Mouse (Mus musculus): ENCODE results near the gene Fam78a. TPM values are rescaled to one million over a fixed set of nuclear protein-coding genes. Genes with fewer than 3 reads are reported as not detected.

Gene Fam78a
- total and polyA plus RNA-seq, 3 experiments = 0.07 to 0.47 (median 0.21) TPM

DNA sequence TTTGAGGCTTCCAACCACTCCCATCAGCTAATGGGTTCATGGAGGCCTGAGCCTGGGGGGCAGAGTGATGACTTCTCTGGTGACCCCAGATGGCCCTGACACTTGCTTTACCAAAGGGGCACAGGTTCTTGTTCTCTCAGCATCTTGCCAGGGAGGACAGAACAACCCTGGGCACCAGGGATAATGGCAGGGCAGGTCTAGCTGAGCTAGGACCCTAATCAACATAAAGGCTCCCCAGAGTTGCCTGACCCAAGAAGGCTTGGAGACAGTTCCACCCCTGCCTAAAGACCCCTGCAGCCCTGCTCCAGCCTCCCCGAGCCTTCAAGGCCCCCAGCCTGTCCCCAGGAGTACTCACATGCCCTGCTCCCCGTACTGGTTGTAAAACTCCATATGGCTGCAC lies 2.4 kb downstream of the Fam78a start:
- in situ Hi-C loops (cut with MboI; ENCODE audit: low pct_ligation_motif_present, low pct_unique_long_range_greater_than_20kb, low sequenced_read_pairs) (no loop called here), dilution Hi-C loops (cut with MboI; ENCODE audit: extremely low pct_ligation_motif_present, extremely low pct_unique_long_range_greater_than_20kb, low sequenced_read_pairs) (no loop called here)
- Histone ChIP-seq H3K36me3 (replicated peaks in 1 of 2; ENCODE audit: control insufficient read depth in 1 of 2, insufficient read depth in 1 of 2, low read length in 1 of 2) (no peaks in the 10 kb centered on the region), H3K79me2 (replicated peaks; ENCODE audit: control insufficient read depth, extremely low read depth, insufficient read depth, poor library complexity, severe bottlenecking) (no peaks in the 10 kb centered on the region), H3K4me1 (ENCODE audit: control insufficient read depth in 1 of 2, insufficient read depth in 2 of 2) (peaks cover 12 to 37% of the 10 kb centered on the region in 2 experiments), H3K9ac (ENCODE audit: insufficient read depth, low read depth) (no peak overlapping the region), H3K27ac (ENCODE audit: insufficient read depth, low read depth) (no peak overlapping the region), H3K9me3 (replicated peaks; ENCODE audit: low read length) (peaks cover 9% of the 10 kb centered on the region), H3K4me2 (ENCODE audit: insufficient read depth, low read depth, poor library complexity, severe bottlenecking) (no peak overlapping the region), H3K27me3 (replicated peaks) (peaks cover 26% of the 10 kb centered on the region), H3K4me3 (replicated peaks in 1 of 3; ENCODE audit: low read depth in 2 of 3, low read length in 2 of 3, poor library complexity in 1 of 3) (no peak overlapping the region)
- no peak for DNase-seq (ENCODE audit: extremely low read depth)
- no peak for TF ChIP-seq USF2 (conservative IDR thresholded peaks at IDR 0.05; ENCODE audit: low read depth, low read length)
- no peak for TF ChIP-seq PAX5 (IDR thresholded peaks at IDR 0.05; ENCODE audit: low read length)
- TF ChIP-seq MAX (IDR thresholded peaks at IDR 0.05; ENCODE audit: low read length) = no peak
- no peak for TF ChIP-seq MAFK (IDR thresholded peaks at IDR 0.05; ENCODE audit: insufficient replicate concordance, low read length)
- no peak for TF ChIP-seq RCOR1 (conservative IDR thresholded peaks at IDR 0.05; ENCODE audit: low read depth, low read length)
- no peak for TF ChIP-seq IRF4 (IDR thresholded peaks at IDR 0.05; ENCODE audit: low read depth, low read length)

DNA sequence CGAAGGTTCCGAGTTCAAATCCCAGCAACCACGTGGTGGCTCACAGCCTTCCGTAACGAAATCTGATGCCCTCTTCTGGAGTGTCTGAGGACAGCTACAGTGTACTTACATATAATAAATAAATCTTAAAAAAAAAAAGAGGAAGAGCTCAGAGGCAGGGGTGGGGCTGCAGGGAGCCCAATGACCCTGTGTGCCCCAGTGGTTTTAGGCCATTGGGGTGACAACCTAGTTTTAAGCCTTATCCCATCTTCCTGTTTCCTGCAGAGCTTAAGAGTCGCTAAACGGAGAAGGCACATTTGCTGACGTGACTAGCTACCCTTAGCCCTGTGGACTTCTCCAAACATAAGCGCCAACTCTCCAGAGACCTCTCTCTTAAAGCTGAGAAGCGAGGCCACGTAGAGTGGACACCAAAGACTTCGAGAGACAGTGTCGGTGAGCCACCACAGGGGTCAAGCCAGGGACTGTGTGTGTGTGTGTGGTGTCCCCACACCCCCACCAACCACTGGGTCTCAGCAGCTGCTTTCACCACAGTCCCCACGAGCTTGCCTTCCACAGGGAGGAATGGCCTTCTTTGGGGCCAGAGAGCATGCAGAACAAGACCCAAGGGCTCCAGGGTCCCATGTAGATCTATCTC lies 3.2 kb downstream of the Fam78a start:
- no peak overlapping the region for H3K9ac ChIP-seq (ENCODE audit: insufficient read depth, low read depth)
- H3K4me2 ChIP-seq (ENCODE audit: insufficient read depth, low read depth, poor library complexity, severe bottlenecking) = no peak overlapping the region
- DNase-seq (ENCODE audit: extremely low read depth) = no peak
- in situ Hi-C loops (cut with MboI; ENCODE audit: low pct_ligation_motif_present, low pct_unique_long_range_greater_than_20kb, low sequenced_read_pairs) (no loop called here), dilution Hi-C loops (cut with MboI; ENCODE audit: extremely low pct_ligation_motif_present, extremely low pct_unique_long_range_greater_than_20kb, low sequenced_read_pairs) (no loop called here)
- H3K79me2 ChIP-seq (replicated peaks; ENCODE audit: control insufficient read depth, extremely low read depth, insufficient read depth, poor library complexity, severe bottlenecking) = no peaks in the 10 kb centered on the region
- peaks cover 9% of the 10 kb centered on the region for H3K9me3 ChIP-seq (replicated peaks; ENCODE audit: low read length)
- H3K4me3 ChIP-seq (replicated peaks in 1 of 3; ENCODE audit: low read depth in 2 of 3, low read length in 2 of 3, poor library complexity in 1 of 3) = no peak overlapping the region
- no peak for TF ChIP-seq RCOR1 (conservative IDR thresholded peaks at IDR 0.05; ENCODE audit: low read depth, low read length)
- no peak for TF ChIP-seq MEF2A (IDR thresholded peaks at IDR 0.05; ENCODE audit: borderline replicate concordance, low read depth, low read length)
- no peak for TF ChIP-seq SMC3 (IDR thresholded peaks at IDR 0.05; ENCODE audit: low read depth, low read length)
- H3K27me3 ChIP-seq (replicated peaks) = peaks cover 21% of the 10 kb centered on the region
- H3K27ac ChIP-seq (ENCODE audit: insufficient read depth, low read depth) = no peak overlapping the region
- no peaks in the 10 kb centered on the region for H3K36me3 ChIP-seq (replicated peaks in 1 of 2; ENCODE audit: control insufficient read depth in 1 of 2, insufficient read depth in 1 of 2, low read length in 1 of 2)
- H3K4me1 ChIP-seq (ENCODE audit: control insufficient read depth in 1 of 2, insufficient read depth in 2 of 2) = peaks cover 12 to 37% of the 10 kb centered on the region in 2 experiments

DNA sequence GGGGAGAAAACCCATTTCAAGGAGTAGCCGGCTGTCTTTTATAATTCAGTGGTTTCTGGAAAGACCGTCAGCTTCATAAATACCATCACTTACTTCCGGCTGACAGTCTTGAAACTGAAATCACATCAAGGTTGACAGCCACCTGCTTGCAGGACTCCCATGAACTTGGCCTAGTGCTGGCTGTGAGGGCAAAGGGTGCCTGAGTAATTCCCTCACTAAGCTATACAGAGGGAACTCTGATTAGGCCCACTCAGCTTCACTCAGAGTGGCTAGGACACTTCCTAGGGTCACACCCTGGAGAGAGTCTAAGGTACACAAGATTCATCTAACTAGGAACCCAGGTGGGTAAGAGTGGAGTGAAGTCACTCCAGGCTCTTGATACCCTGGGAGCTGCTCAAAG lies 4.0 kb downstream of the Fam78a start:
- Histone ChIP-seq H3K4me2 (ENCODE audit: insufficient read depth, low read depth, poor library complexity, severe bottlenecking) (no peak overlapping the region), H3K27me3 (replicated peaks) (peaks cover 15% of the 10 kb centered on the region), H3K79me2 (replicated peaks; ENCODE audit: control insufficient read depth, extremely low read depth, insufficient read depth, poor library complexity, severe bottlenecking) (no peaks in the 10 kb centered on the region), H3K4me3 (replicated peaks in 1 of 3; ENCODE audit: low read depth in 2 of 3, low read length in 2 of 3, poor library complexity in 1 of 3) (no peak overlapping the region), H3K9ac (ENCODE audit: insufficient read depth, low read depth) (no peak overlapping the region), H3K36me3 (replicated peaks in 1 of 2; ENCODE audit: control insufficient read depth in 1 of 2, insufficient read depth in 1 of 2, low read length in 1 of 2) (no peaks in the 10 kb centered on the region), H3K4me1 (ENCODE audit: control insufficient read depth in 1 of 2, insufficient read depth in 2 of 2) (peaks cover 12 to 37% of the 10 kb centered on the region in 2 experiments), H3K27ac (ENCODE audit: insufficient read depth, low read depth) (no peak overlapping the region), H3K9me3 (replicated peaks; ENCODE audit: low read length) (peaks cover 9% of the 10 kb centered on the region)
- no peak for DNase-seq (ENCODE audit: extremely low read depth)
- dilution Hi-C loops (cut with MboI; ENCODE audit: extremely low pct_ligation_motif_present, extremely low pct_unique_long_range_greater_than_20kb, low sequenced_read_pairs) (no loop called here), in situ Hi-C loops (cut with MboI; ENCODE audit: low pct_ligation_motif_present, low pct_unique_long_range_greater_than_20kb, low sequenced_read_pairs) (no loop called here)
- no peak for TF ChIP-seq MAFK (IDR thresholded peaks at IDR 0.05; ENCODE audit: insufficient replicate concordance, low read length)
- TF ChIP-seq HCFC1 (IDR thresholded peaks at IDR 0.05; ENCODE audit: low read depth, low read length) = no peak
- TF ChIP-seq EP300 (IDR thresholded peaks at IDR 0.05; ENCODE audit: low read length) = peak; percentile 50; the same call in 1 of the 2 replicates
- 0 out of 2 replicates have a peak, but pooled peaks have one; percentile 7 for TF ChIP-seq TCF12 (IDR thresholded peaks at IDR 0.05; ENCODE audit: low read depth, low read length)
